Mouse (Mus musculus) midbrain, embryonic 16.5 days (tissue): Measurements from ENCODE around the gene Map3k4. TPM values are rescaled to one million over a fixed set of nuclear protein-coding genes. Genes with fewer than 3 reads are reported as not detected.
"Not testable (repeated sequence)": the region's sequence is repeated elsewhere in the genome, so short reads cannot be mapped to it uniquely, and the experiment has no call there.

Experiments used
- ATAC-seq: fragments of 200-750 bp; cut with Nextera tagmentation; 2 replicates; pipeline ENCODE4 v1.8.0; 2017; ENCODE audit warnings: moderate TSS enrichment
- H3K27ac ChIP-seq: fragments of 300-500 bp; sonication (generic); 2 replicates; pipeline ENCODE4 v1.5.1; 2014; ENCODE audit warnings: mild to moderate bottlenecking, low read length, mixed read lengths
- H3K27me3 ChIP-seq: fragments of 300-500 bp; sonication (generic); 2 replicates; pipeline ENCODE4 v1.6.1; 2014; ENCODE audit warnings: low read depth, low read length, mixed read lengths; ENCODE audit not compliant: control insufficient read depth, insufficient read depth
- H3K36me3 ChIP-seq: fragments of 300-500 bp; sonication (generic); 2 replicates; pipeline ENCODE4 v1.6.1; 2014; ENCODE audit warnings: mild to moderate bottlenecking, low read length, moderate library complexity, mixed read lengths; ENCODE audit not compliant: control insufficient read depth, insufficient read depth
- H3K4me1 ChIP-seq: fragments of 300-500 bp; sonication (generic); 2 replicates; pipeline ENCODE4 v1.6.1; 2014; ENCODE audit warnings: mild to moderate bottlenecking, low read length, mixed read lengths; ENCODE audit not compliant: control insufficient read depth, insufficient read depth
- H3K4me2 ChIP-seq: fragments of 300-500 bp; sonication (generic); 2 replicates; pipeline ENCODE4 v1.6.1; 2014; ENCODE audit warnings: mild to moderate bottlenecking, low read length, mixed read lengths
- H3K4me3 ChIP-seq: fragments of 300-500 bp; sonication (generic); 2 replicates; pipeline ENCODE4 v1.5.1; 2014; ENCODE audit warnings: low read depth, mild to moderate bottlenecking, low read length, moderate library complexity, mixed read lengths
- H3K9ac ChIP-seq: fragments of 300-500 bp; sonication (generic); 2 replicates; pipeline ENCODE4 v1.6.1; 2014; ENCODE audit warnings: low read depth, low read length, mixed read lengths
- H3K9me3 ChIP-seq: fragments of 300-500 bp; sonication (generic); replicated peaks from 2 replicates; pipeline ENCODE4 v1.6.1; 2014; ENCODE audit warnings: mild to moderate bottlenecking, low read length, mixed read lengths; ENCODE audit not compliant: control insufficient read depth, poor library complexity, severe bottlenecking
- WGBS: fragments of 180-500 bp; shearing (Covaris S2); extraction: QIAGEN DNeasy Blood & Tissue Kit; methylation state at CpG from one replicate; pipeline ENCODE4 v1.1.7; 2014; 5-methylcytosine and 5-hydroxymethylcytosine counted together
- polyA plus RNA-seq: library from polyadenylated mRNA; unstranded; fragments of >200 nt; fragmentation: Nextera tagmentation; extraction: Ambion mirVana; gene quantifications from 2 replicates; pipeline ENCODE4 v1.2.1, GENCODE M21; 2015

Gene Map3k4
- polyA plus RNA-seq, 1 experiment from 2014 or later = 31.3 TPM

- Histone ChIP-seq H3K27ac (no peak overlapping the region), H3K27me3 (no peaks in the 10 kb centered on the region), H3K36me3 (no peaks in the 10 kb centered on the region), H3K4me3 (no peak overlapping the region), H3K4me2 (no peak overlapping the region), H3K9me3 (no peaks in the 10 kb centered on the region), H3K4me1 (peaks cover 17% of the 10 kb centered on the region), H3K9ac (no peak overlapping the region)
- no peak for ATAC-seq
- 74% methylated on average over 4 of the region's 4 CpGs for WGBS
Measured at GRCm38 (mm10) chr17:12297978-12298377, 20.6 kb downstream of the Map3k4 start.

DNA sequence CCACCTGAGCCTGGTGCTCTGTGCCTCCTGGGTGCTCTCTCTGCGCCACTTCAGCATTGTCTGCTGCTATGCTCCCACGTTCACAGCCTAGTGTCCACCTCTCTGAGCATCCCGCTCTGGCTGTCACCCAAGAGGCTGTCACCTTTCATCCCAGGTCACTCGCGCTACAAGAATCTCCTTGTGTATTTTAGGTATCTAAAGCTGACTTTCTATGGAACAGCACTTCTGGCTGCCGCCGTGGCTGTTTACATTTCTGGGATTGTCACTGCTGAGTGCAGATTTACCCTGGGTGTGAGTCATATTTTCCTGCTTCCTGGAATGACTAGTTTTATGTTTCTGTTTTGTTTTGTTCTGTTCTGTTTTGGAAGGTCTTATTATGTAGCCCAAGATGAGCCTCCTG, 21.3 kb downstream of the Map3k4 start:
- no peaks in the 10 kb centered on the region for H3K36me3 ChIP-seq
- ATAC-seq = no peak
- no peak overlapping the region for H3K9ac ChIP-seq
- peaks cover 17% of the 10 kb centered on the region for H3K4me1 ChIP-seq
- no peak overlapping the region for H3K4me3 ChIP-seq
- no peak overlapping the region for H3K4me2 ChIP-seq
- no peaks in the 10 kb centered on the region for H3K9me3 ChIP-seq
- H3K27ac ChIP-seq = no peak overlapping the region
- WGBS = 83% methylated on average over 7 of the region's 7 CpGs
- no peaks in the 10 kb centered on the region for H3K27me3 ChIP-seq

DNA sequence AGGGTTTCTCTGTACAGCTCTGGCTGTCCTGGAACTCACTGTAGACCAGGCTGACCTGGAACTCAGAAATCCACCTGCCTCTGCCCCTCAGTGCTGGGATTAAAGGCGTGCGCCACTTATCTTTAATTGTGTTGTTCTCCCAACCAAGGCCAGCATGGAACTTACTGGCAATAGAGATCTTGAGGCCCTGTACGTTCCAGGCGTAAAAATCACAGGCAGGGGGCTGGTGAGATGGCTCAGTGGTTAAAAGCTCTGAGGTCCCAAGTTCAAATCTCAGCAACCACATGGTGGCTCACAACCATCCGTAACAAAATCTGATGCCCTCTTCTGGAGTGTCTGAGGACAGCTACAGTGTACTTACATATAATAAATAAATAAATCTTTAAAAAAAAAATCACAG, 22.7 kb downstream of the Map3k4 start:
- WGBS = 90% methylated on average over 5 of the region's 5 CpGs
- H3K36me3 ChIP-seq, H3K4me3 ChIP-seq, H3K27me3 ChIP-seq, H3K9me3 ChIP-seq, H3K4me2 ChIP-seq, H3K9ac ChIP-seq, H3K27ac ChIP-seq, ATAC-seq: not testable (repeated sequence)
- H3K4me1 ChIP-seq = peaks cover 25% of the 10 kb centered on the region

DNA sequence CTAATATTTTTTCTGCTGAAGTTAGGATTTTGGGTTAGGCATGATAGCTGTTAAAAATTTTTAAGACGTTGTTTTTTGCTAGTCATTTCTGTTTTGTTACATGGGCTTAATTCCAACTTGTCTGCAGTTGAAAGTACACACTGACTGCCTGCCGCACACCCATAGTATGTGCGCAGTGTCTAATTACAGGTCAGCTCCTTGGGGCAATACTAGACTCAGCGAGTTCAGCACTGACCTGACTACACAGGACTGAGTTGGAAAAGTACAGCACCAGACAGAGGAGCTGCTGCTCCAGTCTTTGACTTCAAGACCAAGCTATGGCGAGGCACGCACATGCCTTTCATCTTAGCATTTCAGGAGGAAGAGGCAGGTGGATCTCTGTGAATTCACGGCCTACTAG, 24.2 kb downstream of the Map3k4 start:
- Histone ChIP-seq H3K4me1 (peaks cover 22% of the 10 kb centered on the region), H3K9me3 (no peaks in the 10 kb centered on the region), H3K4me3 (no peak overlapping the region), H3K4me2 (no peak overlapping the region), H3K27me3 (no peaks in the 10 kb centered on the region), H3K36me3 (no peaks in the 10 kb centered on the region), H3K9ac (no peak overlapping the region), H3K27ac (no peak overlapping the region)
- ATAC-seq = no peak
- 90% methylated on average over 7 of the region's 7 CpGs for WGBS

DNA sequence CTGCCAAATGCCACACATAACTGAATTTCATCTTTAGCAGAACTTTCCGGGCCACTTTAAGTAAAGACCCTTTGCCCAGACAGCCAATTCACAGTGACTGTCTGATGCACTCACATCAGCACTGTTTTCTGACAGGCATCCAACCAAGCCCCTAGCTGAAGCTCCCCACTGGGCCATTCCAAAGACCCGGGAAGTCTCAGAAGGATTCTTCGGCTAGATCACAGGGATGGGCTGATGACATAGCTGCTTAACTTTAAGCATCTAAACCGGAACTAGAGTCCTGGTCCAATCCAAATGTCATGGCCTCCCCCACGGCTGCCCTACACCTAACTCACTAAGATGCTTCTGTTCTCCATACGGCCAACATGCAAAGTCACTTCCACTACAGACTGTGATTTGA, 25.0 kb downstream of the Map3k4 start:
- Histone ChIP-seq H3K9me3 (no peaks in the 10 kb centered on the region), H3K27ac (no peak overlapping the region), H3K4me2 (no peak overlapping the region), H3K4me1 (peaks cover 22% of the 10 kb centered on the region), H3K4me3 (no peak overlapping the region), H3K9ac (no peak overlapping the region), H3K36me3 (no peaks in the 10 kb centered on the region), H3K27me3 (no peaks in the 10 kb centered on the region)
- WGBS = 55% methylated on average over 6 of the region's 6 CpGs
- ATAC-seq = no peak

GRCm38 (mm10) chr17:12292877-12293276, 25.7 kb downstream of the Map3k4 start:
- Histone ChIP-seq H3K36me3 (no peaks in the 10 kb centered on the region), H3K27me3 (no peaks in the 10 kb centered on the region), H3K4me2 (no peak overlapping the region), H3K9ac (no peak overlapping the region), H3K9me3 (no peaks in the 10 kb centered on the region), H3K4me1 (peaks cover 22% of the 10 kb centered on the region), H3K27ac (no peak overlapping the region), H3K4me3 (no peak overlapping the region)
- no peak for ATAC-seq
- WGBS = 86% methylated on average over 8 of the region's 8 CpGs

DNA sequence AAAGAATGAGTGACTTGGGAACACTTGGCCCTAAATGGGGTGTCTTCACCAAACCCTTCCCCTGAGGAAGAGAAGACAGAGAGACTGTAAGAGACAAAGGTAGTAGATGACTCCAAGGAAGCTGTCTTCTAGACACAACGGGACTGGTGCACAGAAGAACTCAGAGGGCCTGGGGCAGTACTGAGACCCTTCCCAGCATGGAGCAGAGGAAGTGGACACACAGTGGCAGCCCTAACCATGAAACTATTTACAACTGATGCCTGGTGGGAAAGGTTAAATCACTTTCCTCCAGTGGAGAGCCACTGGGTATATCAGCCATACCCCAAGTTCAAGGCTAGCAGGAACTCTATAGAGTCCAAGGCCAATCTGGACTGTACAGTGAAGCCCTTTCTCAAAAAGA, 26.2 kb downstream of the Map3k4 start:
- WGBS = 90% methylated on average over 1 of the region's 1 CpGs
- ATAC-seq = no peak
- Histone ChIP-seq H3K4me3 (no peak overlapping the region), H3K9ac (no peak overlapping the region), H3K27ac (no peak overlapping the region), H3K4me1 (peaks cover 22% of the 10 kb centered on the region), H3K4me2 (no peak overlapping the region), H3K9me3 (no peaks in the 10 kb centered on the region), H3K36me3 (no peaks in the 10 kb centered on the region), H3K27me3 (no peaks in the 10 kb centered on the region)

- H3K4me2 ChIP-seq = peak overlapping the region; percentile 33
- H3K36me3 ChIP-seq = no peaks in the 10 kb centered on the region
- no peaks in the 10 kb centered on the region for H3K9me3 ChIP-seq
- H3K9ac ChIP-seq = no peak overlapping the region
- ATAC-seq = peak; percentile 70
- peak overlapping the region; percentile 38 for H3K27ac ChIP-seq
- H3K4me3 ChIP-seq = no peak overlapping the region
- no peaks in the 10 kb centered on the region for H3K27me3 ChIP-seq
- 67% methylated on average over 7 of the region's 7 CpGs for WGBS
- peaks cover 22% of the 10 kb centered on the region for H3K4me1 ChIP-seq
Measured at GRCm38 (mm10) chr17:12291151-12291550, 27.4 kb downstream of the Map3k4 start.

GRCm38 (mm10) chr17:12290735-12291134, 27.9 kb downstream of the Map3k4 start:
- no peaks in the 10 kb centered on the region for H3K27me3 ChIP-seq
- H3K36me3 ChIP-seq = no peaks in the 10 kb centered on the region
- H3K27ac ChIP-seq = peak overlapping the region; percentile 38
- peaks cover 22% of the 10 kb centered on the region for H3K4me1 ChIP-seq
- H3K9me3 ChIP-seq = no peaks in the 10 kb centered on the region
- H3K4me3 ChIP-seq = no peak overlapping the region
- H3K4me2 ChIP-seq = peak overlapping the region; percentile 33
- ATAC-seq = peak; percentile 97
- no peak overlapping the region for H3K9ac ChIP-seq
- 16% methylated on average over 10 of the region's 10 CpGs for WGBS

GRCm38 (mm10) chr17:12289836-12290235, 28.8 kb downstream of the Map3k4 start:
- 86% methylated on average over 1 of the region's 1 CpGs for WGBS
- H3K36me3 ChIP-seq, ATAC-seq: not testable (repeated sequence)

More at GRCm38 (mm10) chr17:12289836-12290235, 28.8 kb downstream of the Map3k4 start:
- H3K4me3 ChIP-seq, H3K27me3 ChIP-seq, H3K9ac ChIP-seq, H3K9me3 ChIP-seq, H3K4me2 ChIP-seq: not testable (repeated sequence)
- peaks cover 22% of the 10 kb centered on the region for H3K4me1 ChIP-seq
- peak overlapping the region; percentile 38; the same call in 1 of the 2 replicates for H3K27ac ChIP-seq
